Mouse (Mus musculus) limb, embryonic 12.5 days (tissue): ENCODE results near the gene Pip4k2b. TPM values are rescaled to one million over a fixed set of nuclear protein-coding genes. Genes with fewer than 3 reads are reported as not detected.
"Not testable (repeated sequence)": the region's sequence is repeated elsewhere in the genome, so short reads cannot be mapped to it uniquely, and the experiment has no call there.

ENCODE experiments used
- ATAC-seq: fragments of 200-750 bp; cut with Nextera tagmentation; 2 replicates; pipeline ENCODE4 v1.8.0; 2017; ENCODE audit warnings: low read depth, moderate TSS enrichment; ENCODE audit not compliant: insufficient number of reproducible peaks, insufficient read depth, low FRiP score, low TSS enrichment
- H3K27ac ChIP-seq: fragments of 300-500 bp; sonication (generic); 2 replicates; pipeline ENCODE4 v1.5.1; 2016; ENCODE audit warnings: mild to moderate bottlenecking, moderate library complexity
- H3K27me3 ChIP-seq: fragments of 300-500 bp; sonication (generic); 2 replicates; pipeline ENCODE4 v1.6.1; 2016; ENCODE audit warnings: mild to moderate bottlenecking, moderate library complexity
- H3K36me3 ChIP-seq: fragments of 300-500 bp; sonication (generic); 2 replicates; pipeline ENCODE4 v1.6.1; 2016; ENCODE audit warnings: mild to moderate bottlenecking, moderate library complexity
- H3K4me1 ChIP-seq: fragments of 300-500 bp; sonication (generic); replicated peaks from 2 replicates; pipeline ENCODE4 v1.6.1; 2016
- H3K4me2 ChIP-seq: fragments of 300-500 bp; sonication (generic); 2 replicates; pipeline ENCODE4 v1.6.1; 2016; ENCODE audit warnings: mild to moderate bottlenecking, moderate library complexity
- H3K4me3 ChIP-seq: fragments of 300-500 bp; sonication (generic); replicated peaks from 2 replicates; pipeline ENCODE4 v1.5.1; 2016; ENCODE audit warnings: mild to moderate bottlenecking
- H3K9ac ChIP-seq: fragments of 300-500 bp; sonication (generic); replicated peaks from 2 replicates; pipeline ENCODE4 v1.6.1; 2016; ENCODE audit warnings: mild to moderate bottlenecking, moderate library complexity
- H3K9me3 ChIP-seq: fragments of 300-500 bp; sonication (generic); 2 replicates; pipeline ENCODE4 v1.6.1; 2016; ENCODE audit warnings: mild to moderate bottlenecking, moderate library complexity
- WGBS: fragments of 180-500 bp; shearing (Covaris S2); methylation state at CpG from one replicate; pipeline ENCODE4 v1.1.7; 2016; 5-methylcytosine and 5-hydroxymethylcytosine counted together
- polyA plus RNA-seq: library from polyadenylated mRNA; unstranded; fragments of >200 nt; fragmentation: Nextera tagmentation; extraction: Ambion mirVana; gene quantifications from 2 replicates; pipeline ENCODE4 v1.2.1, GENCODE M21; 2016

The Pip4k2b gene
- polyA plus RNA-seq, 1 experiment from 2014 or later, result 2.7 TPM

- no peak overlapping the region for H3K4me2 ChIP-seq
- peaks cover 11% of the 10 kb centered on the region for H3K4me1 ChIP-seq
- H3K9ac ChIP-seq, result no peak overlapping the region
- H3K9me3 ChIP-seq, result 0 out of 2 replicates have a peak, but pooled peaks cover 3% of the 10 kb centered on the region
- no peak overlapping the region for H3K27ac ChIP-seq
- WGBS, result 86% methylated on average over 5 of the region's 5 CpGs
- no peaks in the 10 kb centered on the region for H3K27me3 ChIP-seq
- no peak overlapping the region for H3K4me3 ChIP-seq
- ATAC-seq, result no peak
- peaks cover 15% of the 10 kb centered on the region for H3K36me3 ChIP-seq
Measured at GRCm38 (mm10) chr11:97736645-97737044, 7.9 kb downstream of the Pip4k2b start.

- WGBS, result 83% methylated on average over 5 of the region's 5 CpGs
- Histone ChIP-seq H3K4me1 (peaks cover 11% of the 10 kb centered on the region), H3K36me3 (peaks cover 27% of the 10 kb centered on the region)
- not testable (repeated sequence) for H3K4me2 ChIP-seq, H3K4me3 ChIP-seq, H3K27me3 ChIP-seq, H3K9me3 ChIP-seq, ATAC-seq, H3K27ac ChIP-seq, H3K9ac ChIP-seq
Measured at GRCm38 (mm10) chr11:97734810-97735209, 9.7 kb downstream of the Pip4k2b start.

GRCm38 (mm10) chr11:97733689-97734088 is 10.8 kb downstream of the Pip4k2b start:
- Histone ChIP-seq H3K9ac (0 out of 2 replicates have a peak overlapping the region, but pooled peaks have one; percentile 34), H3K27me3 (no peaks in the 10 kb centered on the region), H3K27ac (no peak overlapping the region), H3K4me2 (no peak overlapping the region), H3K36me3 (peaks cover 38% of the 10 kb centered on the region), H3K4me3 (no peak overlapping the region), H3K9me3 (no peaks in the 10 kb centered on the region), H3K4me1 (peaks cover 11% of the 10 kb centered on the region)
- WGBS, result 7% methylated on average over 10 of the region's 10 CpGs
- ATAC-seq, result no peak

- Histone ChIP-seq H3K36me3 (peaks cover 85% of the 10 kb centered on the region), H3K27ac (no peak overlapping the region), H3K9ac (no peak overlapping the region), H3K4me1 (peaks cover 5% of the 10 kb centered on the region), H3K4me2 (no peak overlapping the region), H3K9me3 (no peaks in the 10 kb centered on the region), H3K4me3 (no peak overlapping the region), H3K27me3 (no peaks in the 10 kb centered on the region)
- WGBS, result 70% methylated on average over 7 of the region's 7 CpGs
- ATAC-seq, result no peak
Measured at GRCm38 (mm10) chr11:97728730-97729129, 15.8 kb downstream of the Pip4k2b start.

- H3K27me3 ChIP-seq, result no peaks in the 10 kb centered on the region
- no peak overlapping the region for H3K27ac ChIP-seq
- 44% methylated on average over 7 of the region's 7 CpGs for WGBS
- H3K4me3 ChIP-seq, result no peak overlapping the region
- no peak overlapping the region for H3K4me2 ChIP-seq
- ATAC-seq, result no peak
- peaks cover 90% of the 10 kb centered on the region for H3K36me3 ChIP-seq
- H3K9me3 ChIP-seq, result no peaks in the 10 kb centered on the region
- no peak overlapping the region for H3K9ac ChIP-seq
- H3K4me1 ChIP-seq, result peaks cover under 1% of the 10 kb centered on the region
Measured at GRCm38 (mm10) chr11:97728311-97728710, 16.2 kb downstream of the Pip4k2b start.

- 84% methylated on average over 7 of the region's 7 CpGs for WGBS
- Histone ChIP-seq H3K9ac (no peak overlapping the region), H3K4me2 (no peak overlapping the region), H3K36me3 (peaks cover 99% of the 10 kb centered on the region), H3K9me3 (peaks cover 7% of the 10 kb centered on the region; the same call in 1 of the 2 replicates), H3K4me3 (no peak overlapping the region), H3K27me3 (no peaks in the 10 kb centered on the region), H3K27ac (no peak overlapping the region), H3K4me1 (no peaks in the 10 kb centered on the region)
- ATAC-seq, result no peak
Measured at GRCm38 (mm10) chr11:97723709-97724108, 20.8 kb downstream of the Pip4k2b start.

GRCm38 (mm10) chr11:97721338-97721737 is 23.2 kb downstream of the Pip4k2b start:
- H3K4me3 ChIP-seq, result no peak overlapping the region
- H3K36me3 ChIP-seq, result peaks cover 98% of the 10 kb centered on the region
- peaks cover 7% of the 10 kb centered on the region; the same call in 1 of the 2 replicates for H3K9me3 ChIP-seq
- H3K27ac ChIP-seq, result no peak overlapping the region
- no peak overlapping the region for H3K9ac ChIP-seq
- H3K4me1 ChIP-seq, result no peaks in the 10 kb centered on the region
- H3K27me3 ChIP-seq, result no peaks in the 10 kb centered on the region
- no peak for ATAC-seq
- no peak overlapping the region for H3K4me2 ChIP-seq
- WGBS, result 83% methylated on average over 4 of the region's 4 CpGs

GRCm38 (mm10) chr11:97719041-97719440 is 25.5 kb downstream of the Pip4k2b start:
- H3K9me3 ChIP-seq, result peaks cover 7% of the 10 kb centered on the region; the same call in 1 of the 2 replicates
- peaks cover 94% of the 10 kb centered on the region for H3K36me3 ChIP-seq
- no peak overlapping the region for H3K4me2 ChIP-seq
- H3K27ac ChIP-seq, result no peak overlapping the region
- no peak overlapping the region for H3K4me3 ChIP-seq
- WGBS, result 94% methylated on average over 4 of the region's 4 CpGs
- no peak for ATAC-seq
- H3K27me3 ChIP-seq, result no peaks in the 10 kb centered on the region
- no peaks in the 10 kb centered on the region for H3K4me1 ChIP-seq
- H3K9ac ChIP-seq, result no peak overlapping the region

- ATAC-seq, result no peak
- Histone ChIP-seq H3K27me3 (no peaks in the 10 kb centered on the region), H3K4me2 (no peak overlapping the region), H3K36me3 (peaks cover 94% of the 10 kb centered on the region), H3K9me3 (peaks cover 7% of the 10 kb centered on the region; the same call in 1 of the 2 replicates), H3K4me3 (no peak overlapping the region), H3K27ac (no peak overlapping the region), H3K9ac (no peak overlapping the region), H3K4me1 (no peaks in the 10 kb centered on the region)
- WGBS, result 86% methylated on average over 15 of the region's 15 CpGs
Measured at GRCm38 (mm10) chr11:97718281-97718860, 26.1 kb downstream of the Pip4k2b start.

GRCm38 (mm10) chr11:97717369-97718280 is 26.9 kb downstream of the Pip4k2b start:
- ATAC-seq, result no peak
- H3K9ac ChIP-seq, result no peak overlapping the region
- H3K36me3 ChIP-seq, result peaks cover 96% of the 10 kb centered on the region
- WGBS, result 87% methylated on average over 26 of the region's 26 CpGs
- H3K4me1 ChIP-seq, result no peaks in the 10 kb centered on the region
- H3K9me3 ChIP-seq, result peaks cover 7% of the 10 kb centered on the region; the same call in 1 of the 2 replicates
- H3K27ac ChIP-seq, result no peak overlapping the region
- H3K4me3 ChIP-seq, result no peak overlapping the region
- no peak overlapping the region for H3K4me2 ChIP-seq
- no peaks in the 10 kb centered on the region for H3K27me3 ChIP-seq

GRCm38 (mm10) chr11:97716021-97716420 is 28.5 kb downstream of the Pip4k2b start:
- 82% methylated on average over 8 of the region's 8 CpGs for WGBS
- Histone ChIP-seq H3K9ac (no peak overlapping the region), H3K4me2 (no peak overlapping the region), H3K27me3 (no peaks in the 10 kb centered on the region), H3K27ac (no peak overlapping the region), H3K9me3 (no peaks in the 10 kb centered on the region), H3K36me3 (peaks cover 96% of the 10 kb centered on the region), H3K4me1 (no peaks in the 10 kb centered on the region), H3K4me3 (no peak overlapping the region)
- ATAC-seq, result no peak
